Mouse (Mus musculus): Measurements from ENCODE around the gene Ogfod3. TPM values are rescaled to one million over a fixed set of nuclear protein-coding genes. Genes with fewer than 3 reads are reported as not detected.

Ogfod3 gene
- polyA plus RNA-seq, 1 experiment from 2014 or later = 19.8 TPM

GRCm38 (mm10) chr11:121203859-121204160 lies 701 bp downstream of the Ogfod3 start:
- Histone ChIP-seq H3K27me3 (ENCODE audit: control insufficient read depth, insufficient read depth, low read length) (no peaks in the 10 kb centered on the region), H3K27ac (ENCODE audit: low read depth, low read length) (no peak overlapping the region), H3K9me3 (ENCODE audit: control insufficient read depth, low read length) (no peaks in the 10 kb centered on the region), H3K4me2 (ENCODE audit: low read depth) (peak overlapping the region; percentile 60), H3K36me3 (ENCODE audit: control insufficient read depth, insufficient read depth, low read length) (no peaks in the 10 kb centered on the region), H3K4me1 (ENCODE audit: control insufficient read depth, insufficient read depth, low read length) (no peaks in the 10 kb centered on the region), H3K9ac (ENCODE audit: low read length) (peak overlapping the region; percentile 14), H3K4me3 (ENCODE audit: low read depth, low read length) (peak overlapping the region; percentile 71)
- WGBS = 4% methylated on average over 5 of the region's 5 CpGs
- ATAC-seq (ENCODE audit: insufficient read depth, low FRiP score, low TSS enrichment) (no peak; the same call in 1 of the 2 replicates), DNase-seq (ENCODE audit: low spot score) (no peak)

GRCm38 (mm10) chr11:121201436-121202198 lies 2.9 kb downstream of the Ogfod3 start:
- H3K9ac ChIP-seq (ENCODE audit: low read length) = no peak overlapping the region
- H3K4me3 ChIP-seq (ENCODE audit: low read depth, low read length) = no peak overlapping the region
- H3K4me2 ChIP-seq (ENCODE audit: low read depth) = no peak overlapping the region
- no peaks in the 10 kb centered on the region for H3K27me3 ChIP-seq (ENCODE audit: control insufficient read depth, insufficient read depth, low read length)
- H3K4me1 ChIP-seq (ENCODE audit: control insufficient read depth, insufficient read depth, low read length) = no peaks in the 10 kb centered on the region
- H3K27ac ChIP-seq (ENCODE audit: low read depth, low read length) = no peak overlapping the region
- DNase-seq (ENCODE audit: low spot score) = peak; percentile 16
- H3K9me3 ChIP-seq (ENCODE audit: control insufficient read depth, low read length) = no peaks in the 10 kb centered on the region
- no peak for ATAC-seq (ENCODE audit: insufficient read depth, low FRiP score, low TSS enrichment)
- WGBS = 72% methylated on average over 11 of the region's 11 CpGs
- no peaks in the 10 kb centered on the region for H3K36me3 ChIP-seq (ENCODE audit: control insufficient read depth, insufficient read depth, low read length)

GRCm38 (mm10) chr11:121200781-121201180 lies 3.7 kb downstream of the Ogfod3 start:
- Histone ChIP-seq H3K36me3 (ENCODE audit: control insufficient read depth, insufficient read depth, low read length) (no peaks in the 10 kb centered on the region), H3K9me3 (ENCODE audit: control insufficient read depth, low read length) (no peaks in the 10 kb centered on the region), H3K4me1 (ENCODE audit: control insufficient read depth, insufficient read depth, low read length) (no peaks in the 10 kb centered on the region), H3K27me3 (ENCODE audit: control insufficient read depth, insufficient read depth, low read length) (no peaks in the 10 kb centered on the region), H3K27ac (ENCODE audit: low read depth, low read length) (no peak overlapping the region), H3K4me3 (ENCODE audit: low read depth, low read length) (no peak overlapping the region), H3K9ac (ENCODE audit: low read length) (no peak overlapping the region), H3K4me2 (ENCODE audit: low read depth) (no peak overlapping the region)
- no peak for ATAC-seq (ENCODE audit: insufficient read depth, low FRiP score, low TSS enrichment)
- 90% methylated on average over 6 of the region's 6 CpGs for WGBS
- no peak for DNase-seq (ENCODE audit: low spot score)

- no peaks in the 10 kb centered on the region for H3K36me3 ChIP-seq (ENCODE audit: control insufficient read depth, insufficient read depth, low read length)
- H3K9me3 ChIP-seq (ENCODE audit: control insufficient read depth, low read length) = no peaks in the 10 kb centered on the region
- WGBS = 83% methylated on average over 4 of the region's 4 CpGs
- no peaks in the 10 kb centered on the region for H3K4me1 ChIP-seq (ENCODE audit: control insufficient read depth, insufficient read depth, low read length)
- H3K4me2 ChIP-seq (ENCODE audit: low read depth) = no peak overlapping the region
- H3K9ac ChIP-seq (ENCODE audit: low read length) = no peak overlapping the region
- no peak overlapping the region for H3K4me3 ChIP-seq (ENCODE audit: low read depth, low read length)
- no peaks in the 10 kb centered on the region for H3K27me3 ChIP-seq (ENCODE audit: control insufficient read depth, insufficient read depth, low read length)
- H3K27ac ChIP-seq (ENCODE audit: low read depth, low read length) = no peak overlapping the region
- no peak for DNase-seq (ENCODE audit: low spot score)
- no peak for ATAC-seq (ENCODE audit: insufficient read depth, low FRiP score, low TSS enrichment)
These were observed 4.7 kb downstream of the Ogfod3 start for GRCm38 (mm10) chr11:121199851-121200250.

- no peaks in the 10 kb centered on the region for H3K4me1 ChIP-seq (ENCODE audit: control insufficient read depth, insufficient read depth, low read length)
- 65% methylated on average over 2 of the region's 2 CpGs for WGBS
- H3K4me3 ChIP-seq (ENCODE audit: low read depth, low read length) = no peak overlapping the region
- no peaks in the 10 kb centered on the region for H3K9me3 ChIP-seq (ENCODE audit: control insufficient read depth, low read length)
- H3K4me2 ChIP-seq (ENCODE audit: low read depth) = no peak overlapping the region
- H3K27ac ChIP-seq (ENCODE audit: low read depth, low read length) = no peak overlapping the region
- ATAC-seq (ENCODE audit: insufficient read depth, low FRiP score, low TSS enrichment) (no peak), DNase-seq (ENCODE audit: low spot score) (no peak)
- H3K36me3 ChIP-seq (ENCODE audit: control insufficient read depth, insufficient read depth, low read length) = no peaks in the 10 kb centered on the region
- H3K9ac ChIP-seq (ENCODE audit: low read length) = no peak overlapping the region
- H3K27me3 ChIP-seq (ENCODE audit: control insufficient read depth, insufficient read depth, low read length) = no peaks in the 10 kb centered on the region
These were observed 5.9 kb downstream of the Ogfod3 start for GRCm38 (mm10) chr11:121198622-121199021.

GRCm38 (mm10) chr11:121193415-121193814 lies 11.1 kb downstream of the Ogfod3 start:
- no peaks in the 10 kb centered on the region for H3K27me3 ChIP-seq (ENCODE audit: control insufficient read depth, insufficient read depth, low read length)
- WGBS = 80% methylated on average over 3 of the region's 3 CpGs
- H3K4me3 ChIP-seq (ENCODE audit: low read depth, low read length) = no peak overlapping the region
- no peak overlapping the region for H3K27ac ChIP-seq (ENCODE audit: low read depth, low read length)
- DNase-seq (ENCODE audit: low spot score) (no peak), ATAC-seq (ENCODE audit: insufficient read depth, low FRiP score, low TSS enrichment) (no peak)
- H3K4me1 ChIP-seq (ENCODE audit: control insufficient read depth, insufficient read depth, low read length) = no peaks in the 10 kb centered on the region
- no peak overlapping the region for H3K4me2 ChIP-seq (ENCODE audit: low read depth)
- H3K9me3 ChIP-seq (ENCODE audit: control insufficient read depth, low read length) = no peaks in the 10 kb centered on the region
- H3K36me3 ChIP-seq (ENCODE audit: control insufficient read depth, insufficient read depth, low read length) = no peaks in the 10 kb centered on the region
- H3K9ac ChIP-seq (ENCODE audit: low read length) = no peak overlapping the region

GRCm38 (mm10) chr11:121192742-121193141 lies 11.8 kb downstream of the Ogfod3 start:
- Histone ChIP-seq H3K27ac (ENCODE audit: low read depth, low read length) (no peak overlapping the region), H3K4me1 (ENCODE audit: control insufficient read depth, insufficient read depth, low read length) (no peaks in the 10 kb centered on the region), H3K4me3 (ENCODE audit: low read depth, low read length) (no peak overlapping the region), H3K36me3 (ENCODE audit: control insufficient read depth, insufficient read depth, low read length) (no peaks in the 10 kb centered on the region), H3K9ac (ENCODE audit: low read length) (no peak overlapping the region), H3K4me2 (ENCODE audit: low read depth) (no peak overlapping the region), H3K27me3 (ENCODE audit: control insufficient read depth, insufficient read depth, low read length) (no peaks in the 10 kb centered on the region), H3K9me3 (ENCODE audit: control insufficient read depth, low read length) (no peaks in the 10 kb centered on the region)
- ATAC-seq (ENCODE audit: insufficient read depth, low FRiP score, low TSS enrichment) = no peak
- 75% methylated on average over 2 of the region's 2 CpGs for WGBS
- no peak for DNase-seq (ENCODE audit: low spot score)

- WGBS = 90% methylated on average over 3 of the region's 3 CpGs
- no peaks in the 10 kb centered on the region for H3K27me3 ChIP-seq (ENCODE audit: control insufficient read depth, insufficient read depth, low read length)
- no peaks in the 10 kb centered on the region for H3K9me3 ChIP-seq (ENCODE audit: control insufficient read depth, low read length)
- H3K4me3 ChIP-seq (ENCODE audit: low read depth, low read length) = no peak overlapping the region
- no peak for ATAC-seq (ENCODE audit: insufficient read depth, low FRiP score, low TSS enrichment)
- H3K4me2 ChIP-seq (ENCODE audit: low read depth) = no peak overlapping the region
- no peaks in the 10 kb centered on the region for H3K36me3 ChIP-seq (ENCODE audit: control insufficient read depth, insufficient read depth, low read length)
- H3K9ac ChIP-seq (ENCODE audit: low read length) = no peak overlapping the region
- H3K4me1 ChIP-seq (ENCODE audit: control insufficient read depth, insufficient read depth, low read length) = no peaks in the 10 kb centered on the region
- DNase-seq (ENCODE audit: low spot score) = no peak
- no peak overlapping the region for H3K27ac ChIP-seq (ENCODE audit: low read depth, low read length)
These were observed 14.8 kb downstream of the Ogfod3 start for GRCm38 (mm10) chr11:121189681-121190080.

Measured in neural tube, embryonic 11.5 days (tissue).